Mouse (Mus musculus): ENCODE data around the gene Mindy4.
"Not testable (repeated sequence)": the region's sequence is repeated elsewhere in the genome, so short reads cannot be mapped to it uniquely, and the experiment has no call there.

Mindy4 gene

GRCm38 (mm10) chr6:55202913-55203910 lies at the start of gene Mindy4:
Gene Mindy4, plus strand, starts transcription at chr6:55203383.
- peak; percentile 95 for DNase-seq (ENCODE audit: low spot score)

DNA sequence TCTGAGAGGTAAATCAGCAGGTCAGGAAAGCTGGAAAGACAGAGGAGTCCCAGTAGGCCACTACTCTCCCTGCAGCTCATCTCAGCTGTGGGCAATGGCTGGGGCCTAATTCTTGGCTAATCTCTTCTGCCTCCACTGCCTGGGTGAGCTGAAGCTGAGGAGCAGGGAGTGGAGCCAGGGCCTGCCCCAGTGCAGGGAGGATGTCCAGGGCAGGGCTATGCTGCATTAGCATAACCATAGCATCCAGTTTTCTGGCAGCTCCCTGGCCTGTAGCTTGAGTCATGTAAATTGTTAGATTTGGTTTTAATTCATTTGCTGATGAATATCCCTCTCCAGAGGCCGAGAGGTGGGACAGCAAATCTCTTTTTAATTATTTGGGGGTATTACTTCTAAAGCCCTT lies 43.9 kb upstream of the Mindy4 start:
- DNase-seq (ENCODE audit: low spot score): no peak

- no peak for DNase-seq (ENCODE audit: low spot score)
Observed at GRCm38 (mm10) chr6:55161311-55161761, 41.8 kb upstream of the Mindy4 start.

DNA sequence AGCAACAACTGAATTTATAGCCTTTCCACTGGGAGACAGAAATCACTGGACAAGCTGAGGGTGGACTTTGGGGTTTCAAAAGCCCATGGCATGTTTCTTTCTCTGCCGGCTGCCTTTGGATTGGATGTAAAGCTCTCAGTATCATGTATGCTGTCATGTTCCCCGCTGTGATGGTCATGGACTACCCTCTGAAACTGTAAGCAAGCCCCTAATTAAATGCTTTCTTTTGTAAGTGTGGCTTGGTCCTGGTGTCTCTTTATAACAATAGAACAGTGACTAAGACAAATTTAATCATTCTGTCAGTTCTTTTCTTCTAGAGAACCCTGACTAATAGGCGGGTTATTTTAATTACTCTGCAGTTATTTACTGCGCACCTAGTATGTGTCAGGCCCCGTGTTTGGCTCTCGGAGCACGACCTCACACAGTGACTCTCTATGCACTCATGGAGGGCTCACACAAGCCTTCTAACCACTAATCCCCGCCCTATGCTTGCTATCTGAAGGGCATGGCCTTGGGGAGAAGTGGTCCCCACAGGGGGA lies 40.1 kb upstream of the Mindy4 start:
- peak; percentile 45 for DNase-seq (ENCODE audit: low spot score)

DNA sequence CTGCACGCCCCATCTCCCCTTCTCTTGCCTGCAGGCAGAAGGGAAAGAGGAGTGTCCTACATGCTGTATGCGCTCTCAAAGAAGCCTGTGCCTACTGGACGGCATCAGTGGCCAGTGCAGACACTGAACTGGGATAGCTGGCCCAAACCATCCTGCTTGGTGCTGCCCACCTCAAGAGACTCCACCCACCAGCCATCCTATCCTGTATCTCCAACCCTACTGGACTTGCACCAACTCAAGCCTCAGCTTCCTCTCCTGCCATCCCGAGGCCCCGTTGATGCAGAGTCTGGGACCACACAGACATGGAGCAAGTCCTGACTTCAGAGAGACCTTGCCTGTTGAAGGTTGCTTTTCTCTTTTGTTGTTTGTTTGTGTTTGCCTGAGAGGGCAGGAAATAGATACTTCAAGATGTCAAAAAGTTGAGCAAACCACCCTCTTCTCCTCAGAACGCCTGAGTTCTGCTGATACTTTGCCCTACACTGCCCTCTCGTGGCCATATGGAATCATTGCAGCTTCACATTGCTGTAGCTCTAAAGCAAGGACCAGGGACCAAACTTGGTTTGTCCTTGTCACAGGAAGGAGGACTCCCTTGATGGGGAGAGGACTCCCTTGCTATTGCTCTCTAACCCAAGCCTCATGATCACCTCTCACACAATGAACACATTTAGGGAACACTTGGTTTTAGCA lies 36.3 kb upstream of the Mindy4 start:
- DNase-seq (ENCODE audit: low spot score): peak; percentile 89

- no peak for DNase-seq (ENCODE audit: low spot score)
Observed at GRCm38 (mm10) chr6:55169818-55170217, 33.4 kb upstream of the Mindy4 start.

DNA sequence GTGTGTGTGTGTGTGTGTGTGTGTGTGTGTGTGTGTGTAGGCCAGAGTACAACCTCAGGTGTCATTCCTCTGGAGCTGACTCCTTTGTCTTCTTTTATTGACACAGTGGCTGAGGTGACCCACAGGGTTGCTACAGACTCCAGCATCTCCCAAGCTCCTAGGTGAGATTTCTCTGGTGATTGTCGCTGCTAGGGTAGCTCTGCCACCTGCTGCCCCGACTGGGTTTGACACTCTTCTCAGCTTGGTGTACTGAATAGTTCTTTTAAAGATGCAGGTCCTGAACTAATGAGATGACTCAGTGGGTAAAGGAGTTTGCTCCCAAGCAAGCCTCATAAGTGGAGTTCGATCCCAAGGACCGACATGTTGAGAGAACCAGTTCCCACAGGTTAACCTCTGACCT lies 31.5 kb upstream of the Mindy4 start:
- no peak for DNase-seq (ENCODE audit: low spot score)

- no peak for DNase-seq (ENCODE audit: low spot score)
Observed at GRCm38 (mm10) chr6:55173171-55173570, 30.0 kb upstream of the Mindy4 start.

DNA sequence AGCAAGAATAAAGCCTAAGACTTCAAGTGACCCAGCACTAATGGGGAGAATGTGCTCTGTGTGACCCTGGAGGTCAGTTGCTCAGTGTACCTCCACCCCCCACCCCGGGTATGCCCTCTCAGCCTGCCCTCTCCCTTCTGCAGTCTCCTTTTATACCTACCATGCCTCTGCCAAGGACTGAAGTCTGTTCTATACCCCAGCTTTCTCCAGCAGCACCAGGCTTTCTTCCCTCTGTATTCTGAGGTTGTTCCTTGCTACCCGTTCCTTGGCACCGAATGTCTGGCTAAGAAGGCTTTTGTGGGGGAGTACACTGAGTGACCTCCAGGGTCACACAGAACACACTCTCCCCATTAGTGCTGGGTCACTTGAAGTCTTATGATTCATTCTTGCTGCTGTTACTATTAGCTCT lies 29.2 kb upstream of the Mindy4 start:
- DNase-seq (ENCODE audit: low spot score): peak; percentile 41

DNA sequence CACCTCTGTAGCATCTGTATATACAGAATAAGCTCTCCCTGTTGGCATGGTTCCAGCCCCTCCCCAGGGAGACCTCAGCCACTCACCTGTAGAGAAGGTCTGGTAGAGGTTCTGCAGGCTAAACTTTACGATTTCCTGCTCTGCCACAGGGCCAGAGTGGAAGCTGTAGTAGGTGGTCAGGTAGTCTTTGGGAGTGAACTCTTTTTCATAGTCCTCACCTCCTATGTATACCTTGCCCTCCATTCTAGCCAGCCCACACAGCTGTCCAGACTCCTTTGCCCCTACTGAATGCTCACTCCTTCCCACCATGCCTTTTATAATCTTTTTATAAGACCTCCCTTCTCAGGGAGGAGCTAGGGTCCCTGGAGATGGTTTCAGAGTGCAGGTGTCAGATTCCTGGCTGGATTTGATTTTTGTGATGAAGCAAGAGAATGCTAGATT lies 28.4 kb upstream of the Mindy4 start, which contains the start of gene Inmt:
Gene Inmt (minus strand): TSS at position 303 of the 441 bp plus-strand sequence.
- DNase-seq (ENCODE audit: low spot score): no peak

DNA sequence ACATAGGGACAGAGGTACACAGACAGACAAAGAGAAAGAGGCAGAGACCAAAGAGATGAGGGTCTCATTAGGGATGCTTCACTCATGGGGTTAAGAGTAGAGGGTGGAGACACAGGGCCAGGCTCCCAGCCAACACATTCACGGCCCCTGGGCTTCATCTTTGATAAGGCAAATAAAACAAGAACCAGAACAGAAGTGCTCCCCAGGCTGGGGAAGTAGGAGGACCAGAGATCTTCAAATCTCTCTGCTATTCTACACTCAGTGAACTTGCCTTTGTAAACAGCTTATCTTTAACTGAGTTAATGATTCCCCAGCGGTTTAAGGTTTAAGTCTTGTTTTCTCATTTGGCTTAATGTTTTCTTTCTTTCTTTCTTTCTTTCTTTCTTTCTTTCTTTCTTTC lies 27.7 kb upstream of the Mindy4 start:
- no peak for DNase-seq (ENCODE audit: low spot score)

DNA sequence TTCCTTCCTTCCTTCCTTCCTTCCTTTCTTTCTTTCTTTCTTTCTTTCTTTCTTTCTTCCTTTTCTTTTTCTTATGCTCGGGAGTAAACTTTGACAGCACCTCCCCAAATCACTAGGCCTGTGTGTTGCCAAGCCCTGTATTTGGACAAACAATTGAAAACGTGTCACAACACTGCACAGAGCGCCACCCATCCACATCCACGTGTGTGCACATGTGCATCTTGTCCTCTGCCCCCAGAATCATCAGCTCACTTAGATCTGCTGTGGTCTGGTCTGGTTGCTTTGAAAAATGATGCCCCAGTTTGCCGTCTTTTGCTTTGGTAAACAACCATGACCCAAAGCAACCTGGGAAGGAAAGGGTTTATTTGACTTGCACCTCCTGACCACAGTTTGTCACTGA lies 27.3 kb upstream of the Mindy4 start:
- no peak for DNase-seq (ENCODE audit: low spot score)

DNA sequence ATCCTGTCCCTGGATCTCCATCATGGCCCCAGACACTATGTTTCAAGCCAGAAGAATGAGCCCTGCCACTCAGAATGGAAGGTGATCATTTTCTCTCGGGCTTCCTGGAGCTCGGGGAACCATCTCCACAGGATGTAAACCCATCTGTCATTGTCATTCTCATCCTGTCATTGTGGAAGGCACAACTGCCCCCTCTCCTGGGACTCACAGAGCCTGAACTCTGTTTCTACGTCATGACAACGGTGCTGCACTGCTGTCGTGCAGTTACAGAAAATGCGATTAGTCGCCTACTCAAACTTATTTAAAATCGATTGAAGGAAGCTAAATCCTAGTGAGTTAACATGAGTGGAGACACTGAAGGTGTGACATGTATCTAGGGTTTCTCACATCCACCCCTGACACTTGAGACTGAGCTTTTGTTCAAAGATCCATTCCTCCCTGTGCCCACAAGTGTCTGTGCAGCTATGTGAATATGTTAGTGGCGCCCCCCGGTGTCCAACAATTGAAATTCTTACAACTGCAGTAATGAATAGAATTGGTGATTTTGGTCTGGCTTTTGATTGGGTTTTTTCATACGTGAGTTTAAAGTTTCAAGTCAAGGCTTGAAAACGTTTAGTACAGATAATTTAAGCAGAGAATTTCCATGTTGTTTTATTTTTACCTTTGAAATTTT lies 26.0 kb upstream of the Mindy4 start:
- peak; percentile 49 for DNase-seq (ENCODE audit: low spot score)

- no peak for DNase-seq (ENCODE audit: low spot score)
Observed at GRCm38 (mm10) chr6:55179560-55179959, 23.6 kb upstream of the Mindy4 start.

- no peak for DNase-seq (ENCODE audit: low spot score)
Observed at GRCm38 (mm10) chr6:55182655-55183430, 20.3 kb upstream of the Mindy4 start.

DNA sequence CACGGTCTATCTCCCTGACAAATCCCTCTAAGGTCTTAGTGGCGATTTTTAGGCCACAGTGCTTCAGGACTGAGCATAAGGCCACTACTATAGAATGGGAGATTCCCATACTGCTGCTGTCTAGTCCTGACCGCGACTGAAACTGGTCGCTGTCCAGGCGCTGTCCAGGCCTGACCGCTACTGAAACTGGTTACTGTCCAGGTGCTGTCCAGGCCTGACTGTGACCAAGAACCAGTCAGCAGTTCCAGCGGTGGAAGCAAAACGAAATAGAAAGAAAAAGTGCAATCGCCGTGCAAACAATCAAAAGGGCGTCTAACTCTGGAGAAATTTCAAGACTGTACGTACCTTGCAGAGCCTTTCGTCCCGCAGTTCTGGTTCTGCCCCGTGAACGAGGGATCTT lies 15.4 kb upstream of the Mindy4 start:
- not testable (repeated sequence) for DNase-seq (ENCODE audit: low spot score)

DNA sequence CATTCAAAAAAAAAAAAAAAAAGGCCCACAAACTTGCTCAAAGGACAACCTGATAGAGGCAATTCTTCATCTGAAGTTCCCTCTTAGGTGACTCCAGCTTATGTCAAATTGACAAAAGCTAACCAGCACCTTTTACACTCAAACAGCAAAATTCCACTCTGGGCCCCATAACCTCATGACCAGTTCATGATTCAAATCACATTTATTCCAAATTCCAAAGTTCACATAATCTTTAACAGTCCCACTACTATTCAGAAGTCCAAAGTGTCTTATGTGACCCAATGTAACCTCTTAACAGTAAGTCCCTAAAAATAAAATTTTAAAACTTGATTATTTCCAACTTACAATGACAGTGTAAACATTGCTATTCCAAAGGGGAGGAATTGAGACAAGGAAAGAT lies 13.8 kb upstream of the Mindy4 start:
- no peak for DNase-seq (ENCODE audit: low spot score)

DNA sequence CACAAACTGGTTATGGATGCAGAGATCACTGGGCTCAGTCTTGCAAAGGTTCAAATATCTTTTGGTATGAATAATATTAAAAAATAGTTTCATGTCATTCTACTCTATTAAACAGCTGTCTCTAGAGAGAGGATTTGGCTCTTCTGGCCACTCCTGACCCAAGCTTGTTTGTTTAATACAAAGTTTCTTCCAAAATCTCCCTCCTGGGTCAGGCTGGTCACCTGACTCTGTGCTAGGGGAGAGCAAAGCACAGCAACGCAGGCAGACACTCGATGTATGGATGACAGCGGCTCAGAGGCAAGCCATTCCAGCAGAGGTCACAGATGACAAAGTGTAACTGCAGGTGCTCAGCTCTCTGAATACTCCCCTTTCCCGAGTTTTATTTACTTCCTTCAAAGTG lies 11.6 kb upstream of the Mindy4 start:
- DNase-seq (ENCODE audit: low spot score): no peak

GRCm38 (mm10) chr6:55193171-55193570 lies 10.0 kb upstream of the Mindy4 start:
- DNase-seq (ENCODE audit: low spot score): no peak

DNA sequence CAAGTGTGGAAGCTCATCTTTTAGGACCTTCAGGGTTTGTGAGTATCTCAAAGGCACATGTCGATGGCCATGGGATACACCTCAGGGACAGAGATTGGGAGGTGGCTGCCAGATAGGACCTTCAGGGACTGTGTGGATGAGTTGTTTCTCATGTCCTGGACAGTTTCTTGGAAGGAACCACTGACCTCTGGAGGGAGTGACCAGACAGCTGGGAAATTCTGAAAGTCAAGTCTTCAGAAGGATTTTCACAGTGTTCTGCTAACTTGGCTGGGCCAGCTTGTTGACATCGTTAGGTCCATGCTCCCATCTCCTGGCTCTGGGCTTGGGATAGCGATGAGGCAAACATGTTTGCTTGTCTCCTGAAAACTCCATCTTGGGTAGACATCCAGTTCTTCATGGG lies 4.1 kb upstream of the Mindy4 start:
- DNase-seq (ENCODE audit: low spot score): no peak

DNA sequence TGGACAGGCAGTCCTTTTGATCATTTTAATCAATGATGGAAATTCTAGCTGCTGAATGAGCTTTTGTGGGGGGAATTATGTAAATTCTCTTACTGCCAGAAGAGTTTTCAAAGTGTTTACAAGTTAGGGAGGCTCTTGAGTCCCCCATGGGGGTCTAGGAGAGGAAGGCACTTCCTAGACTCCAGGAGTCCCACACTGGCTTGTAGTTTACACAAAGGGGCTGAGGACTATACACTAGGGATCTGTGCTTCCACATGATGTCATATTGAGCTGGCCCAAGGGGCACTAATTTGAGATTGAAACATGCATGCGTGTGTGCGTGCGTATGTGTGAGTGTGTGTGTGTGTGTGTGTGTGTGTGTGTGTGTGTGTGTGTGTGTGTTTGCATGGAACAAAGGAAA lies 748 bp downstream of the Mindy4 start:
- no peak for DNase-seq (ENCODE audit: low spot score)
